Mouse (Mus musculus) kidney, embryonic 15.5 days (tissue): ENCODE measurements at regions not wholly inside any gene's neighbourhood (a gene's known extent, or its start where the extent isn't known, plus 50 kb on each side); places are given as distances from the start of the nearest gene placed in this dataset.

Experiments used
- ATAC-seq: fragments of 200-750 bp; cut with Nextera tagmentation; replicated peaks from 2 replicates; pipeline ENCODE4 v1.8.0; 2017; ENCODE audit warnings: moderate TSS enrichment; ENCODE audit not compliant: low FRiP score
- H3K27ac ChIP-seq: fragments of 300-500 bp; sonication (generic); 2 replicates; pipeline ENCODE4 v1.5.1; 2015; ENCODE audit warnings: mild to moderate bottlenecking, inconsistent platforms
- H3K27me3 ChIP-seq: fragments of 300-500 bp; sonication (generic); 2 replicates; pipeline ENCODE4 v1.6.1; 2015; ENCODE audit warnings: inconsistent platforms
- H3K36me3 ChIP-seq: fragments of 300-500 bp; sonication (generic); 2 replicates; pipeline ENCODE4 v1.6.1; 2015; ENCODE audit warnings: inconsistent platforms
- H3K4me1 ChIP-seq: fragments of 300-500 bp; sonication (generic); 2 replicates; pipeline ENCODE4 v1.6.1; 2015; ENCODE audit warnings: inconsistent platforms
- H3K4me2 ChIP-seq: fragments of 300-500 bp; sonication (generic); 2 replicates; pipeline ENCODE4 v1.6.1; 2015; ENCODE audit warnings: moderate library complexity, mild to moderate bottlenecking, inconsistent platforms
- H3K4me3 ChIP-seq: fragments of 300-500 bp; sonication (generic); replicated peaks from 2 replicates; pipeline ENCODE4 v1.5.1; 2015; ENCODE audit warnings: mild to moderate bottlenecking, inconsistent platforms
- H3K9ac ChIP-seq: fragments of 300-500 bp; sonication (generic); 2 replicates; pipeline ENCODE4 v1.6.1; 2015; ENCODE audit warnings: mild to moderate bottlenecking, inconsistent platforms
- H3K9me3 ChIP-seq: fragments of 300-500 bp; sonication (generic); replicated peaks from 2 replicates; pipeline ENCODE4 v1.6.1; 2016; ENCODE audit warnings: inconsistent platforms
- WGBS: fragments of 180-500 bp; shearing (Covaris S2); methylation state at CpG from one replicate; pipeline ENCODE4 v1.1.7; 2015; ENCODE audit warnings: mixed read lengths; 5-methylcytosine and 5-hydroxymethylcytosine counted together

- Histone ChIP-seq H3K4me1 (peaks cover 3% of the 10 kb centered on the region; the same call in 1 of the 2 replicates), H3K27me3 (no peaks in the 10 kb centered on the region), H3K9me3 (no peaks in the 10 kb centered on the region), H3K36me3 (no peaks in the 10 kb centered on the region), H3K4me3 (no peak overlapping the region), H3K27ac (no peak overlapping the region), H3K9ac (no peak overlapping the region), H3K4me2 (no peak overlapping the region)
- 48% methylated on average over 10 of the region's 10 CpGs for WGBS
- ATAC-seq = no peak
Observed at GRCm38 (mm10) chr7:68833977-68834791, 85.1 kb upstream of the Arrdc4 start.

- ATAC-seq = no peak
- no peak overlapping the region for H3K27ac ChIP-seq
- 85% methylated on average over 7 of the region's 7 CpGs for WGBS
- no peaks in the 10 kb centered on the region for H3K9me3 ChIP-seq
- H3K4me3 ChIP-seq = no peak overlapping the region
- no peak overlapping the region for H3K4me2 ChIP-seq
- H3K9ac ChIP-seq = no peak overlapping the region
- no peaks in the 10 kb centered on the region for H3K27me3 ChIP-seq
- peaks cover 3% of the 10 kb centered on the region; the same call in 1 of the 2 replicates for H3K4me1 ChIP-seq
- no peaks in the 10 kb centered on the region for H3K36me3 ChIP-seq
Observed at GRCm38 (mm10) chr7:68833517-68833916, 84.5 kb upstream of the Arrdc4 start.

DNA sequence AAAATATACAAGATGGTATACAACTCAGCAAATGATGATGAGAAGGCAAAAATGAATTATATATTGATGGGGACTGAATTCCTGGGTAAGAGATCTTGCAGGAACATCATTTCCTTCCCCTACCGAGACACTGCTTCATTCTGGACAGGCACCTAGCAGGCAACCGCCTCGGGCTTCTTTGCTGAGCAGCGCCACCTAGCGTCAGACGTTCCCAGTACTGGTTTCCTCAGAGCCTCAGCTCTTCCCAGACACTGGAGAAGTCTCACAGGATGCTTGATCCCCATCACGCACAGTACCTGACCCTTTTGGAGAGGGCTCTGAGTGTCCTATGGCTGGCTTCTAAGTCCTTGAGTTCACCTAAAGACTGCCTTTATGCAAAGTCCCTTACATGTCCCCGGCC lies 80.8 kb upstream of the Arrdc4 start:
- WGBS = 19% methylated on average over 8 of the region's 8 CpGs
- ATAC-seq = peak; percentile 71
- H3K4me3 ChIP-seq = no peak overlapping the region
- H3K9ac ChIP-seq = no peak overlapping the region
- H3K36me3 ChIP-seq = no peaks in the 10 kb centered on the region
- H3K27me3 ChIP-seq = no peaks in the 10 kb centered on the region
- H3K4me2 ChIP-seq = no peak overlapping the region
- no peaks in the 10 kb centered on the region for H3K9me3 ChIP-seq
- H3K4me1 ChIP-seq = peaks cover 3% of the 10 kb centered on the region; the same call in 1 of the 2 replicates
- H3K27ac ChIP-seq = no peak overlapping the region

- Histone ChIP-seq H3K27me3 (no peaks in the 10 kb centered on the region), H3K9ac (no peak overlapping the region)
- WGBS = 79% methylated on average over 2 of the region's 2 CpGs
Observed at GRCm38 (mm10) chr7:68824399-68824798, 75.4 kb upstream of the Arrdc4 start.

DNA sequence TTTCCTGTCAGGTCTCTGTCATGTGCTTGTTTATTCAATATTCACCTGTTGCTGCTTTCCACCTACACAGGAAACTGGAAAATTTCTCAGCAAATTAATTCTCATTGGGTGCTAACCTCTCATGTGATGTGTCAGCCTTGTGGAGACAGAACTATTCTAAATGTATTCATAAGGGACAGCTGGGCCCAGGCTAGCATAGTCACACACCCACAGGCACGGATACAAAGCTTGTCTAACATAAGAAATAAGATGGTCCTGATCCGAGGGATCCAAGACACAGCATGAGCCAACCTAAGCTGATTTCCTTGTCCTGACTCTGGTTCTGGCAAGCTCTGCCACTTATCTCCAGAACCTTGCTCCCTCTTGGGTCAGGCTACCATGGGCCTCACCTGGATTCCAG lies 74.6 kb upstream of the Arrdc4 start:
- Histone ChIP-seq H3K27ac (no peak overlapping the region), H3K27me3 (no peaks in the 10 kb centered on the region), H3K4me2 (no peak overlapping the region), H3K4me1 (no peaks in the 10 kb centered on the region), H3K9me3 (no peaks in the 10 kb centered on the region), H3K9ac (no peak overlapping the region), H3K36me3 (no peaks in the 10 kb centered on the region), H3K4me3 (no peak overlapping the region)
- no peak for ATAC-seq
- WGBS = 84% methylated on average over 2 of the region's 2 CpGs

More at GRCm38 (mm10) chr7:68824399-68824798, 75.4 kb upstream of the Arrdc4 start:
- H3K36me3 ChIP-seq = no peaks in the 10 kb centered on the region
- H3K27ac ChIP-seq = no peak overlapping the region
- H3K4me2 ChIP-seq = no peak overlapping the region
- no peak overlapping the region for H3K4me3 ChIP-seq
- no peak for ATAC-seq
- H3K4me1 ChIP-seq = no peaks in the 10 kb centered on the region
- no peaks in the 10 kb centered on the region for H3K9me3 ChIP-seq

GRCm38 (mm10) chr7:68823189-68823588 lies 74.1 kb upstream of the Arrdc4 start:
- H3K4me1 ChIP-seq = no peaks in the 10 kb centered on the region
- 2% methylated on average over 7 of the region's 7 CpGs for WGBS
- no peaks in the 10 kb centered on the region for H3K27me3 ChIP-seq
- ATAC-seq = 0 out of 2 replicates have a peak, but pooled peaks have one; percentile 12
- H3K4me2 ChIP-seq = no peak overlapping the region
- no peak overlapping the region for H3K27ac ChIP-seq
- no peaks in the 10 kb centered on the region for H3K9me3 ChIP-seq
- H3K9ac ChIP-seq = no peak overlapping the region
- H3K36me3 ChIP-seq = no peaks in the 10 kb centered on the region
- H3K4me3 ChIP-seq = no peak overlapping the region

DNA sequence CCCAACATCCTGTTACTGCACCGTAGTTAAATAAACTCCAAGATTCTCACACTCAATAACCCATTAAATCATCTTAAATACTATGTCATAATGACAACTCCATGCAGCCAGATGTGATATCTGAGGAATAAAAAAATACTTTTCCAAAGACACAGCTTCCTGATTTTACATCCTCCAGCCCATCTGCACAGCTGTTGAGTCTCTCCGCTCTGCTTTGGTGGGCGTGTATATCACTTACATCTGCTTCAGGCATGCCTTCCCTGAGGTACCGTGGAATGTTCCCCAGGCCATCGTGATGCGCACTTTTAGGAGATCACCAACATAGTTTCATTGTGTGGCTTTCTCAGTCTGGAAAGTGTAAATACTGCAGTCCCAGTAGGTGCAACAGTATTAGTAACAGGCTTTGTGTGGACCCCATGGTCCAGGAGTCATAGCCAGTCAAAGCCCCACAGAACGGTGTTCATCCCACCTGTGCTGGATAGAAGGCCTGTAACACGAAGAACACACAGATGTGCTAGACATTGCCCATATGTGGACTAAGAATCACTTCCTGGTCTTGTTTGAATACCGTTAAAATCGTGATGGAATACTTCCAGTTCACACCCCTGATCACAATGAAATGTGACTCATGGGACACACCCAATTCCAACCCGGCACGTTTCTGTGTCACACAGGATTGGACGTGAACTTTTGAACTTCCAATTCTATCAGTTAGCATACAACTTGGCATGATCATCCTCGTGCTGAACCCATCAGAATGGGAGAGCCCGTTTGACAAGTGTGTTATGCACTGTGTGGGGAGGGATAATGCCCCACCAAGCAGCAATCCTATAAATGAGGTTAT lies 66.0 kb upstream of the Arrdc4 start:
- whole genome bisulfite sequencing = 76% methylated on average over 15 of the region's 15 CpGs
- H3K27me3 ChIP-seq = no peaks in the 10 kb centered on the region
- no peak for ATAC-seq
- no peaks in the 10 kb centered on the region for H3K36me3 ChIP-seq
- H3K4me2 ChIP-seq = no peak overlapping the region
- no peaks in the 10 kb centered on the region for H3K9me3 ChIP-seq
- no peak overlapping the region for H3K9ac ChIP-seq
- H3K27ac ChIP-seq = no peak overlapping the region
- H3K4me1 ChIP-seq = peaks cover 2% of the 10 kb centered on the region
- no peak overlapping the region for H3K4me3 ChIP-seq

DNA sequence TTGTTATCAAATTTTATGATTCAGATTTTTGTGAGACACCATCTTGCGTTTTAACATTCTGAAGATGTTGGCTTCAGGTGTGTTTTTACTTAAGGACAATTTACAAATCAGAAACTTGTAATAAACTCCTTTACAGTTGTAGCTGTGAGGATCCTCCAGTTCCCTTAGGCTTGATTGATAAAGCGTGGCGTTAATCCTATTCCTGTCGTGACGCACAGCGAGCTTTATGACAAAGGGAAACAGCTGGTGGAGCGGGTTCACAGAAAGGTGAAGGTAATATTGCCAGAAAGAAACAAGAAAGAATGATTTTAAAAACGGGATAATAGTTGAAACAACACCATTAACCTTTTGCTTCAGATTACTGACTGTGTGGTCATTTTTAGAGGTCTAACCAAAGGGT lies 60.7 kb upstream of the Arrdc4 start:
- no peak overlapping the region for H3K9ac ChIP-seq
- H3K27ac ChIP-seq = no peak overlapping the region
- WGBS = 15% methylated on average over 8 of the region's 8 CpGs
- no peaks in the 10 kb centered on the region for H3K27me3 ChIP-seq
- no peak overlapping the region for H3K4me3 ChIP-seq
- 0 out of 2 replicates have a peak, but pooled peaks have one; percentile 71 for ATAC-seq
- H3K4me1 ChIP-seq = peaks cover 5% of the 10 kb centered on the region
- H3K36me3 ChIP-seq = no peaks in the 10 kb centered on the region
- H3K4me2 ChIP-seq = peak overlapping the region; percentile 34
- no peaks in the 10 kb centered on the region for H3K9me3 ChIP-seq
